Mouse (Mus musculus): ENCODE results near the gene Palm2. TPM values are rescaled to one million over a fixed set of nuclear protein-coding genes. Genes with fewer than 3 reads are reported as not detected.
A peak's percentile ranks its signal among the peaks of the same experiment; 100 is the strongest.

Palm2 gene
- polyA plus RNA-seq, 1 experiment, result not detected

DNA sequence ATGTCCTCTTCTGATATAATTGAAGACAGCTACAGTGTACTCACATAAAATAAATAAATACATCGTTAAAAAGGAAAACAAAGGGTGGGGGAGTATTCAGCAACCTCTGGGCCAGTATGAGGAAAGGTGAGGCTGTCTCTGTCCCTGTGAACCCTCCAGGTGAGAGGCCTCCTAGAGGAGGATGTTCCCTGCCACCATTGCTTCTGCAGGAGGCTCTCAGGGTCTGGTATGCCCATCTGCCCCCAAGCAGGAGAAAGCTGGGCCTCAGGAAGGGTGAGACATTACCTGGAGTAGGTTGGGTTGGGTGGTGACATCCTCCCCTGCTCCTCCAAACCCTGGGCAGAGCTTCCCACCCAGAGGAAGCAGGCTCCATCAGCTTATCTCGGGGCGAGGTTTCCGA is 316.6 kb downstream of the Palm2 start:
- WGBS, result 53% methylated on average over 4 of the region's 4 CpGs
- peaks cover 6% of the 10 kb centered on the region; the same call in 1 of the 2 replicates for H3K4me1 ChIP-seq (ENCODE audit: control insufficient read depth, insufficient read depth, insufficient read length)
- no peak overlapping the region for H3K4me3 ChIP-seq (ENCODE audit: extremely low read depth, insufficient read depth, insufficient read length)
- TF ChIP-seq CTCF (IDR thresholded peaks at IDR 0.05; ENCODE audit: extremely low read depth, insufficient read depth, insufficient read length, insufficient replicate concordance), result no peak
- no peak overlapping the region for H3K27ac ChIP-seq (ENCODE audit: insufficient read depth, low read length)
- no peak for DNase-seq (ENCODE audit: low read depth in 1 of 2, low spot score in 2 of 2)
- H3K36me3 ChIP-seq (ENCODE audit: control insufficient read depth, insufficient read depth, low read length), result no peaks in the 10 kb centered on the region
- H3K27me3 ChIP-seq (ENCODE audit: control insufficient read depth, insufficient read depth, low read length), result no peaks in the 10 kb centered on the region

DNA sequence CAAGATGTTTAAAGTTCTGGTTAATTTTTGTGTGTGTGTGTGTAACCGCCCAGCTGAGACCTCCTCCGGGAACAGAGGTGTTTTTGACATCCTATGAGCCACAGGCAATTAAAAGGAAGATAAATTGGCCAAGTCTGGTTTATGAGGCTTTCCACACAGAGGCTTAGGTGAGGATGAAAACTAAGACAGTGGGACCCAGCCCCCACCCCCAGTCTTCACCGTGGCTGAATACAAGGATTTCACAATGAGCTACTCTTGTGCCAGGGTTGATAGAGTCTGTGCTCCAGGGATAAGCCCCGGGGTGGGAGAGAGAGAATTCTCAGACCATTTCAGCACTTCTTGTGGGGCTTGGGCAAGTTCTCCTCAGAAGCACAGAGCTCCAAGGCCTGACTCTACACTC is 317.0 kb downstream of the Palm2 start:
- TF ChIP-seq CTCF (IDR thresholded peaks at IDR 0.05; ENCODE audit: extremely low read depth, insufficient read depth, insufficient read length, insufficient replicate concordance) (no peak), POLR2A (IDR thresholded peaks at IDR 0.05; ENCODE audit: low read depth, low read length) (no peak)
- Histone ChIP-seq H3K27ac (ENCODE audit: insufficient read depth, low read length) (no peak overlapping the region), H3K4me3 (ENCODE audit: extremely low read depth, insufficient read depth, insufficient read length) (no peak overlapping the region), H3K27me3 (ENCODE audit: control insufficient read depth, insufficient read depth, low read length) (no peaks in the 10 kb centered on the region), H3K36me3 (ENCODE audit: control insufficient read depth, insufficient read depth, low read length) (no peaks in the 10 kb centered on the region), H3K4me1 (ENCODE audit: control insufficient read depth, insufficient read depth, insufficient read length) (peaks cover 6% of the 10 kb centered on the region; the same call in 1 of the 2 replicates)
- 61% methylated on average over 4 of the region's 4 CpGs for whole genome bisulfite sequencing
- no peak for DNase-seq (ENCODE audit: low read depth in 1 of 2, low spot score in 2 of 2)

DNA sequence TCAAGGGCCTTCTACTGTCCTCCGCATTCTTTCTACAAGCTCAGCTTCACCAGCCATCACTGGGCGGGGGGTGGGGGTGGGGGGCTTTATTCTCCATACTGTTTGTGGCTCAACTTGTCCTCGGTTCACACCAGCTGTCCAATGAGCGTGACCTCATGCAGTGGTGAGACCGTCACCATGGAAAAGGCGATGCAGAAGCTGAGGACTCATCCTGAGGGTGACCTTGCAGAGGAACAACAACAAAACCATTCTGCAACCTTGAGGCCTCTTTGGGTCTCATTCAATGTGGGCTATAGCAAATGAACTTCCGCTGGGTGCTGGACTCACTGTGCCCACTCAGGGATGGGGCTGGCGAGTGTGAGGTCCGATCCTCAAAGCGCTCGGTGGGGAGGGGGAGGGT is 317.5 kb downstream of the Palm2 start:
- no peaks in the 10 kb centered on the region for H3K36me3 ChIP-seq (ENCODE audit: control insufficient read depth, insufficient read depth, low read length)
- DNase-seq (ENCODE audit: low read depth in 1 of 2, low spot score in 2 of 2), result no peak
- H3K27me3 ChIP-seq (ENCODE audit: control insufficient read depth, insufficient read depth, low read length), result no peaks in the 10 kb centered on the region
- peaks cover 6% of the 10 kb centered on the region; the same call in 1 of the 2 replicates for H3K4me1 ChIP-seq (ENCODE audit: control insufficient read depth, insufficient read depth, insufficient read length)
- H3K4me3 ChIP-seq (ENCODE audit: extremely low read depth, insufficient read depth, insufficient read length), result no peak overlapping the region
- TF ChIP-seq CTCF (IDR thresholded peaks at IDR 0.05; ENCODE audit: extremely low read depth, insufficient read depth, insufficient read length, insufficient replicate concordance), result no peak
- no peak overlapping the region for H3K27ac ChIP-seq (ENCODE audit: insufficient read depth, low read length)
- 91% methylated on average over 11 of the region's 11 CpGs for WGBS

DNA sequence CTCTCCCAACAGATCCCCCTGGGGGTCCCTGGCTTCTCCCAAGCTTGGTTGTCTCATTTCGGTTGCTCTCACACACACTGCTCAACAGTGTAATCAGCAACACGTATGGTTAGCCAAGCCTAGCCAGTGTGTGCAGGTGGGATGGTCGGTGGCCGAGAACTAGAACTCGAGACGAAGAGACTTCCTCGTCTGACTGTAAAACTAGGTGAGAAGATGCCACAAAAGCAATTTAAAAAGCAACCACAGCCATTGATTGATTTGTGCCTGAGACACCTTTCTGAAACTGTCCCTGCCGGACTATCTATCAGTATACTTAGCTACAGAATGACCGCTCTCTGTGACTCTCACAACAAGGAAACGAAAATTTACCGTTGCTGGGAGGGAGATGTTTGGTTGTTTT is 321.0 kb downstream of the Palm2 start:
- TF ChIP-seq CTCF (IDR thresholded peaks at IDR 0.05; ENCODE audit: extremely low read depth, insufficient read depth, insufficient read length, insufficient replicate concordance) (no peak), POLR2A (IDR thresholded peaks at IDR 0.05; ENCODE audit: low read depth, low read length) (no peak)
- no peak overlapping the region for H3K4me3 ChIP-seq (ENCODE audit: extremely low read depth, insufficient read depth, insufficient read length)
- H3K36me3 ChIP-seq (ENCODE audit: control insufficient read depth, insufficient read depth, low read length), result no peaks in the 10 kb centered on the region
- 57% methylated on average over 11 of the region's 11 CpGs for WGBS
- no peaks in the 10 kb centered on the region for H3K27me3 ChIP-seq (ENCODE audit: control insufficient read depth, insufficient read depth, low read length)
- H3K4me1 ChIP-seq (ENCODE audit: control insufficient read depth, insufficient read depth, insufficient read length), result peaks cover 6% of the 10 kb centered on the region; the same call in 1 of the 2 replicates
- DNase-seq (ENCODE audit: low read depth in 1 of 2, low spot score in 2 of 2), result peak; percentile 9 to 45
- H3K27ac ChIP-seq (ENCODE audit: insufficient read depth, low read length), result no peak overlapping the region

DNA sequence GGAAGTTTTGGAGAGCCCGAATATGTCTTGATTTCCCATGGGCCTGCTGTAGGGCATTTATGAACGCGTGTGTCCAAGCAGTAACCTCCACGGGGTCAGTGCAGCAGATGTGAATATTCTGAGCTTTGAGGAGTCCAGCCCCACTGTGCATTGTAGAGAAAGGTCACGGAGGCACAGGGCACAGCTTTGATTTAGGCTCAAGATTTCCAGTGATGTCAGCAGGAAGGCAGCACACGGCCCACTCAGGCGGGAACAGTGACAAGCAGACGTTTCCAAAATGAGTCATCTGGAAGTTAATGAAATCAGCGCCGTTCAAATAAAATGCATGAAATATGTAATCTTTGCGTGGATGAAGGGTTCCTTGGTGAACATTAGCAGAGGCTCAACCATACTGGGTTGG is 323.9 kb downstream of the Palm2 start:
- Histone ChIP-seq H3K4me3 (ENCODE audit: extremely low read depth, insufficient read depth, insufficient read length) (no peak overlapping the region), H3K27ac (ENCODE audit: insufficient read depth, low read length) (no peak overlapping the region), H3K27me3 (ENCODE audit: control insufficient read depth, insufficient read depth, low read length) (no peaks in the 10 kb centered on the region), H3K36me3 (ENCODE audit: control insufficient read depth, insufficient read depth, low read length) (no peaks in the 10 kb centered on the region), H3K4me1 (ENCODE audit: control insufficient read depth, insufficient read depth, insufficient read length) (peaks cover 6% of the 10 kb centered on the region; the same call in 1 of the 2 replicates)
- DNase-seq (ENCODE audit: low read depth in 1 of 2, low spot score in 2 of 2), result no peak
- WGBS, result 80% methylated on average over 11 of the region's 11 CpGs
- TF ChIP-seq POLR2A (IDR thresholded peaks at IDR 0.05; ENCODE audit: low read depth, low read length) (no peak), CTCF (IDR thresholded peaks at IDR 0.05; ENCODE audit: extremely low read depth, insufficient read depth, insufficient read length, insufficient replicate concordance) (no peak)

Other genes starting within 250 kb of the Palm2 start
- 1.1 and 1.2 TPM in 2 replicates for gene Ptpn3, start 132.4 kb upstream of the Palm2 start, polyA plus RNA-seq (2012; rRNA removed)
- 0.21 and 0.29 TPM in 2 replicates for gene Pakap, start 133.9 kb downstream of the Palm2 start, polyA plus RNA-seq (2012; rRNA removed)

Data from spleen, adult 2 months (tissue).